Mouse (Mus musculus) regulatory T cell (primary cell): ENCODE measurements around the gene Gbp5.
"Not testable (repeated sequence)": the region's sequence is repeated elsewhere in the genome, so short reads cannot be mapped to it uniquely, and the experiment has no call there.

ENCODE experiments used
- in situ Hi-C: fragments of 300-600 bp; cut with MboI, MseI; formaldehyde crosslinking; loops from one replicate; pipeline ENCODE4 v1.15.1; 2025; ENCODE audit warnings: high pct_unique_total_duplicates

Gbp5 gene

GRCm38 (mm10) chr3:142535667-142536066, 41.9 kb downstream of the Gbp5 start:
- in situ Hi-C loops, result no loop called here

- in situ Hi-C loops, result no loop called here
Observed at GRCm38 (mm10) chr3:142541391-142541790, 47.6 kb downstream of the Gbp5 start.

GRCm38 (mm10) chr3:142542776-142543175, 49.0 kb downstream of the Gbp5 start:
- in situ Hi-C loops, result not testable (repeated sequence)

GRCm38 (mm10) chr3:142546690-142547089, 52.9 kb downstream of the Gbp5 start:
- in situ Hi-C loops, result no loop called here

GRCm38 (mm10) chr3:142550052-142550676, 56.4 kb downstream of the Gbp5 start:
- in situ Hi-C loops, result no loop called here

GRCm38 (mm10) chr3:142554601-142555000, 60.8 kb downstream of the Gbp5 start:
- in situ Hi-C loops, result no loop called here

GRCm38 (mm10) chr3:142555623-142556022, 61.8 kb downstream of the Gbp5 start:
- in situ Hi-C loops, result no loop called here

- in situ Hi-C loops, result loop anchor here (5.0 kb wide), 1 partner anchor 62 kb away; no protein-coding TSS in a partner anchor
Observed at GRCm38 (mm10) chr3:142559632-142560228, 66.0 kb downstream of the Gbp5 start, which contains the start of gene Gbp3. TSS of gene Gbp3 (plus strand) at chr3:142560026.

GRCm38 (mm10) chr3:142560296-142560948, 66.6 kb downstream of the Gbp5 start:
- in situ Hi-C loops, result loop anchor here (5.0 kb wide), 1 partner anchor 63 kb away; no protein-coding TSS in a partner anchor

GRCm38 (mm10) chr3:142561045-142561646, 67.4 kb downstream of the Gbp5 start:
- in situ Hi-C loops, result loop anchor here (5.0 kb wide), 1 partner anchor 64 kb away; no protein-coding TSS in a partner anchor

GRCm38 (mm10) chr3:142561666-142562065, 67.9 kb downstream of the Gbp5 start:
- in situ Hi-C loops, result loop anchor here (5.0 kb wide), 1 partner anchor 64 kb away; no protein-coding TSS in a partner anchor

GRCm38 (mm10) chr3:142567490-142567889, 73.7 kb downstream of the Gbp5 start:
- in situ Hi-C loops, result not testable (repeated sequence)

- in situ Hi-C loops, result no loop called here
Observed at GRCm38 (mm10) chr3:142570738-142571137, 77.0 kb downstream of the Gbp5 start.
